7 mouse cellular contexts compared by ENCODE assay signal in the genomic region with DNA sequence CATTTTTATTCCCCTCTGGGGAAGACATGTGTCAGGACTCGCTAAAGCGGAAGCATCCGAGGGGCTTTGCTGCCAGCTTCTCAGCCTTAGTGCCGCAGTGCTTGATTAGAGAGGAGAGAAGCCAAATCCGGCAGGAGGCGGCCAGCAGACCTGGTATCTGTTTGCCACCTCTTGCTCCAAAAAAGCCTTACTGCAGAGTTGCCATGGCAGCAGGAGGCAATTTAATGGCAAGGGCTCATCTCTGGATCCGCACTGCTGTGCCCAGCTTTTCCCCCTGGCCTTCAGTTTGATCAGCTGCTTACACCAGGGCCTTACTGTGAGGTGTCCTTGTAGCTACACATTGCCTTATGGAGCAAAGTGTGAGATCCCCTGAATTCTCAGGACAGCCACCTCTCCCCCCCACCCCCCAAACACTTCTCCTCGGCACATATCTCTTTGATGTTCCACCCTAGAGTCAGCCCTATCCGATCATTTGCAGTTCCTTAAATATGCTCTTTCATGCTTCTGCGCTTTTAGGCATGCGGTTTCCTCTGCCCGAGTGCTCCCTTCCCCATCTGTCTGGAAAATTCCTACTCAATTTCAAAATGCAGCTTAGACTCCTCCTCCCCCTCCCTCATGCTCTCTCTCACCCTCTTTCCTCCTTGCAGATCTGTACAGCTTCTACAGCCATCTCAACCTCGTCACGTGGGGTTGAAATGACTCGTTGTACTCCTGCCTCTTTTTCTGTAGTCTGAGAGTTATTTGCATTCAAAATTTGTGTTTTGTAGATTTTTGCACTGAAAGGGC.
DNase-seq lines count a peak whose midpoint lies in the region; ATAC-seq lines count a peak whose summit lies in the region.

No protein-coding gene starts in this region.

- no peaks in the 10 kb centered on the region for H3K27me3 ChIP-seq in embryonic facial prominence, embryonic 15.5 days
- no peaks in the 10 kb centered on the region for H3K27me3 ChIP-seq in hindbrain, embryonic 16.5 days (replicated peaks; ENCODE audit: control insufficient read depth, insufficient read depth, low read length)
- no peaks in the 10 kb centered on the region for H3K27me3 ChIP-seq in midbrain, embryonic 15.5 days (replicated peaks)

- H3K4me2 ChIP-seq in embryonic facial prominence, embryonic 15.5 days (replicated peaks) = peak overlapping the region; percentile 27; the same call in 1 of the 2 replicates
- H3K4me2 ChIP-seq in hindbrain, embryonic 16.5 days (ENCODE audit: low read length) = peak overlapping the region; percentile 26
- peak overlapping the region; percentile 14 for H3K4me2 ChIP-seq in midbrain, embryonic 15.5 days

- H3K9ac ChIP-seq in embryonic facial prominence, embryonic 15.5 days = no peak overlapping the region
- peak overlapping the region; percentile 41; the same call in 1 of the 2 replicates for H3K9ac ChIP-seq in hindbrain, embryonic 16.5 days (ENCODE audit: low read depth, low read length)
- peak overlapping the region; percentile 32; the same call in 1 of the 2 replicates for H3K9ac ChIP-seq in midbrain, embryonic 15.5 days

- ATAC-seq in embryonic facial prominence, embryonic 15.5 days (ENCODE audit: insufficient number of reproducible peaks, low FRiP score, low TSS enrichment, low read depth) = peak; percentile 78
- ATAC-seq in hindbrain, embryonic 16.5 days = peak; percentile 86
- ATAC-seq in midbrain, embryonic 15.5 days (replicated peaks) = peak; percentile 89

- H3K4me1 ChIP-seq in embryonic facial prominence, embryonic 15.5 days = peaks cover 33% of the 10 kb centered on the region
- H3K4me1 ChIP-seq in hindbrain, embryonic 16.5 days (ENCODE audit: control insufficient read depth, insufficient read depth, low read depth, low read length) = peaks cover 27% of the 10 kb centered on the region
- peaks cover 33% of the 10 kb centered on the region for H3K4me1 ChIP-seq in midbrain, embryonic 15.5 days

- intact Hi-C loops in gastrocnemius, postnatal 14 days (cut with DNase I; ENCODE audit: low total_unique reads) = no loop called here

- DNase-seq in CD4-positive, CD25-positive, alpha-beta regulatory T cell, adult 2 months (ENCODE audit: low read depth, low spot score) = peak; percentile 19
- DNase-seq in Muller cell, postnatal 12 days (ENCODE audit: inconsistent ontology term) = peak; percentile 36
- peak; percentile 83 for DNase-seq in left cerebral cortex, adult 11 months (ENCODE audit: low spot score)
- no peak for DNase-seq in gastrocnemius, postnatal 14 days

- WGBS in embryonic facial prominence, embryonic 15.5 days = 20% methylated on average over 15 of the region's 15 CpGs
- WGBS in hindbrain, embryonic 16.5 days = 29% methylated on average over 15 of the region's 15 CpGs
- 10% methylated on average over 15 of the region's 15 CpGs for WGBS in midbrain, embryonic 15.5 days

- peaks cover 2% of the 10 kb centered on the region; the same call in 1 of the 2 replicates for H3K36me3 ChIP-seq in embryonic facial prominence, embryonic 15.5 days
- H3K36me3 ChIP-seq in hindbrain, embryonic 16.5 days (ENCODE audit: control insufficient read depth, insufficient read depth, low read length) = no peaks in the 10 kb centered on the region
- H3K36me3 ChIP-seq in midbrain, embryonic 15.5 days (replicated peaks) = no peaks in the 10 kb centered on the region

- H3K4me3 ChIP-seq in embryonic facial prominence, embryonic 15.5 days (replicated peaks) = no peak overlapping the region
- no peak overlapping the region for H3K4me3 ChIP-seq in hindbrain, embryonic 16.5 days (ENCODE audit: low read length)
- H3K4me3 ChIP-seq in midbrain, embryonic 15.5 days = no peak overlapping the region

- H3K27ac ChIP-seq in embryonic facial prominence, embryonic 15.5 days (replicated peaks) = peak overlapping the region; percentile 79
- H3K27ac ChIP-seq in hindbrain, embryonic 16.5 days (ENCODE audit: low read depth, low read length) = peak overlapping the region; percentile 85
- H3K27ac ChIP-seq in midbrain, embryonic 15.5 days = peak overlapping the region; percentile 88

- no peaks in the 10 kb centered on the region for H3K9me3 ChIP-seq in embryonic facial prominence, embryonic 15.5 days (replicated peaks)
- no peaks in the 10 kb centered on the region for H3K9me3 ChIP-seq in hindbrain, embryonic 16.5 days (ENCODE audit: control insufficient read depth, low read length)
- H3K9me3 ChIP-seq in midbrain, embryonic 15.5 days = no peaks in the 10 kb centered on the region
